Mouse (Mus musculus) liver, embryonic 14.5 days (tissue): ENCODE data around the gene Gclc. TPM values are rescaled to one million over a fixed set of nuclear protein-coding genes. Genes with fewer than 3 reads are reported as not detected.

ENCODE experiments used
- ATAC-seq: fragments of 200-750 bp; cut with Nextera tagmentation; 2 replicates; pipeline ENCODE4 v1.8.0; 2017; ENCODE audit warnings: moderate number of reproducible peaks, mild to moderate bottlenecking, moderate library complexity; ENCODE audit not compliant: insufficient read depth
- DNase-seq, 3 experiments: peaks; one replicate each; pipeline ENCODE4 v3.0.0-alpha.2; 2012 to 2013; ENCODE audit warnings: low read depth in 3 of 3, low spot score in 3 of 3
- H3K27ac ChIP-seq: fragments of 300-500 bp; sonication (generic); 2 replicates; pipeline ENCODE4 v1.5.1; 2014; ENCODE audit warnings: moderate library complexity, mild to moderate bottlenecking, control low read depth, inconsistent platforms
- H3K27me3 ChIP-seq: fragments of 300-500 bp; sonication (generic); 2 replicates; pipeline ENCODE4 v1.6.1; 2014; ENCODE audit warnings: mild to moderate bottlenecking, low read length, moderate library complexity; ENCODE audit not compliant: control insufficient read depth, insufficient read depth
- H3K36me3 ChIP-seq: fragments of 300-500 bp; sonication (generic); replicated peaks from 2 replicates; pipeline ENCODE4 v1.6.1; 2014; ENCODE audit warnings: low read depth; ENCODE audit not compliant: control insufficient read depth, insufficient read depth
- H3K4me1 ChIP-seq, 2 experiments: fragments of 200-500 bp in 1 of 2; fragments of 300-500 bp in 1 of 2; sonication (generic) in 1 of 2; replicated peaks; 2 replicates each; pipeline ENCODE4 v1.6.1; 2012 to 2014; ENCODE audit warnings: antibody characterized with exemption in 1 of 2, inconsistent platforms in 1 of 2, low read length in 1 of 2; ENCODE audit not compliant: control insufficient read depth in 2 of 2, insufficient read depth in 2 of 2
- H3K4me2 ChIP-seq: fragments of 300-500 bp; sonication (generic); 2 replicates; pipeline ENCODE4 v1.6.1; 2014; ENCODE audit warnings: low read depth, mild to moderate bottlenecking, control low read depth, moderate library complexity
- H3K4me3 ChIP-seq, 2 experiments: fragments of 200-500 bp in 1 of 2; fragments of 300-500 bp in 1 of 2; sonication (generic) in 1 of 2; 2 replicates each; pipeline ENCODE4 v1.5.1; 2012 to 2014; ENCODE audit warnings: low read depth in 2 of 2, low read length in 2 of 2, mild to moderate bottlenecking in 2 of 2, control low read depth in 1 of 2, inconsistent platforms in 1 of 2, moderate library complexity in 1 of 2; ENCODE audit not compliant: insufficient read depth in 1 of 2
- H3K9ac ChIP-seq: fragments of 300-500 bp; sonication (generic); replicated peaks from 2 replicates; pipeline ENCODE4 v1.6.1; 2014; ENCODE audit warnings: mild to moderate bottlenecking, control low read depth, moderate library complexity
- H3K9me3 ChIP-seq: fragments of 300-500 bp; sonication (generic); 2 replicates; pipeline ENCODE4 v1.6.1; 2016; ENCODE audit warnings: low read length, mixed read lengths; ENCODE audit not compliant: control insufficient read depth
- CTCF ChIP-seq: IDR thresholded peaks from 2 replicates; pipeline ENCODE4 v1.5.1; 2016; ENCODE audit warnings: antibody characterized with exemption, low read depth, control low read depth
- EP300 ChIP-seq: IDR thresholded peaks from 2 replicates; pipeline ENCODE4 v1.6.1; 2016; ENCODE audit warnings: antibody characterized with exemption, low read depth
- WGBS: fragments of 180-500 bp; shearing (Covaris S2); extraction: QIAGEN DNeasy Blood & Tissue Kit; methylation state at CpG from one replicate; pipeline ENCODE4 v1.1.7; 2014; ENCODE audit not compliant: insufficient replicate concordance; 5-methylcytosine and 5-hydroxymethylcytosine counted together
- polyA plus RNA-seq, 2 experiments: library from polyadenylated mRNA; depleted of rRNA in 1 of 2; stranded (reverse) in 1 of 2; unstranded in 1 of 2; fragments of >200 nt; fragmentation: Nextera tagmentation in 1 of 2; extraction: Ambion mirVana in 1 of 2; gene quantifications; 2 replicates each; pipeline versions ENCODE4 v1.2.1 to v1.2.3; 2012 to 2014

Gene Gclc
- polyA plus RNA-seq, 2 experiments = 26.6 to 30.9 TPM

DNA sequence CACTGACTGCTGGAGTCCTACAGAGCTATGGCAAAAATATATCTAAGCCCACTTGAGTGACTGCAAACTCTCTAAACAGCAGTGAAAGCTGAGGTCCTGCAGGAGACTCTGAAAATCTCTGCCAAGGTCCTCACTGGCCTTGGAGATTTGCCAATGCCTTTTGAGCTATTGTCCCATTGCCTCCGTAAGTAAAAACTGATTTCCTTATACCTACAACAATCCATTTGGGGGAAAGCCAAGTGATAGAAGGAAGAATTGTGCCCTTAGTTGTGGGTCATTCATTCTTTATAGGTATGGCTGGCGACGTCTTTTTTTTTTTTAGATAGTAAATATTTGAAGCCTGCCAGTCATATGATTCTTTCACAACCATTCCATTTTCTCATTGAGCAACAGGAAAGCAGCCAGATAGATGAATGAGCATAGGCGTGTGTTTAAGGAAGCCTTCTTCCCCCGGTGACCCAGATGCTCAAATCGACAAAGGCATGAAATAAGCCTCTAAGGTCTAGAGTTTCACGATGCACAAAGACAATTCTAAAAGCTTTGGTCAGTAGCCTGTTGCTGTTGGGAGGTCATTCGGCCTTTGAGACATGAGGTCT lies 35.4 kb upstream of the Gclc start:
- Histone ChIP-seq H3K9me3 (no peaks in the 10 kb centered on the region), H3K4me2 (no peak overlapping the region), H3K27ac (no peak overlapping the region), H3K27me3 (no peaks in the 10 kb centered on the region), H3K4me3 (no peak overlapping the region), H3K4me1 (peaks cover 0 to 5% of the 10 kb centered on the region in 2 experiments; a peak in 2 of 4 replicates), H3K36me3 (no peaks in the 10 kb centered on the region), H3K9ac (no peak overlapping the region)
- DNase-seq = no peak
- TF ChIP-seq CTCF (no peak), EP300 (no peak)
- 48% methylated on average over 8 of the region's 8 CpGs for WGBS
- ATAC-seq = no peak

DNA sequence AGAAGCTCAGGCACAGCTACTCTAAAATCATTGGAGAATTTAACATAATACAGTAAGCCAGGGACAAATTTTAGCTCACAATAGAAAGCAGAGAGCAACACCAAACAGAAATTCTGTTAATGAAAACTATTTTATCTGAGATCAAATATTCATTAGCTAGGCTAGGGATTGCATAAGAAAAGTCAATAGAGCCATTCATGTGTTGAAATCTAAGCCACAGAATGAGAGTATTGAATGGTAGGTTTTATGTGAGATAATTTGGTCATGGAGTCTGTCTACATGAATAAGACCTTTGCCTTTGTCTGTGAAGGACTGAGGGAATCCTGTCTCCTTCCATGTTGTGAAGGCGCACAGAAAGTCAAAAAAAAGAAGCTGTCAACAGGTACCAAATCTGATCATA lies 34.7 kb upstream of the Gclc start:
- H3K4me3 ChIP-seq = no peak overlapping the region
- DNase-seq (no peak), ATAC-seq (no peak)
- H3K36me3 ChIP-seq = no peaks in the 10 kb centered on the region
- H3K9me3 ChIP-seq = no peaks in the 10 kb centered on the region
- TF ChIP-seq EP300 (no peak), CTCF (no peak)
- no peak overlapping the region for H3K4me2 ChIP-seq
- H3K9ac ChIP-seq = no peak overlapping the region
- no peak overlapping the region for H3K27ac ChIP-seq
- H3K4me1 ChIP-seq = peaks cover 0 to 5% of the 10 kb centered on the region in 2 experiments; a peak in 2 of 4 replicates
- H3K27me3 ChIP-seq = no peaks in the 10 kb centered on the region
- 69% methylated on average over 1 of the region's 1 CpGs for WGBS

DNA sequence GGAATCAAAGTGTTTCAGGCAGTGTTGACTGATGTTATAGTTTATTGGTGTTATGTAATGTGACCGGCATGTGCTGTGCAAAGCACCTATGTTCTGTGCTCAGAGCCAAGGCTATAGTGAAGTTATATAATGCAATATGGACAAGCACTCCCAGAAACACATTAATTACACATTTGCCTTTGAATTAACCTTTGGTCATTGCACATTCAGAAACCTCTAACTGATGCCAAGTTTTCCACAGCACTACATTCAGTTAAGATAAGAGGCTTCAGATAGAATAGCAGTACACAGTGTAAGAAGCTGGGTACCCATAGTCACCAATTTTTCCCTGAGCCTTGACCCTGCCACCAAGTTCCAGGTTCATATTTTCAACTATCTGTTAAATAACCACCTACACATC lies 32.0 kb upstream of the Gclc start:
- Histone ChIP-seq H3K27me3 (no peaks in the 10 kb centered on the region), H3K4me3 (no peak overlapping the region), H3K9me3 (no peaks in the 10 kb centered on the region), H3K9ac (no peak overlapping the region), H3K4me1 (peaks cover 0 to 4% of the 10 kb centered on the region in 2 experiments; a peak in 2 of 4 replicates), H3K36me3 (no peaks in the 10 kb centered on the region), H3K27ac (no peak overlapping the region), H3K4me2 (no peak overlapping the region)
- no peak for ATAC-seq
- TF ChIP-seq EP300 (no peak), CTCF (no peak)
- no peak for DNase-seq
- 80% methylated on average over 1 of the region's 1 CpGs for WGBS

DNA sequence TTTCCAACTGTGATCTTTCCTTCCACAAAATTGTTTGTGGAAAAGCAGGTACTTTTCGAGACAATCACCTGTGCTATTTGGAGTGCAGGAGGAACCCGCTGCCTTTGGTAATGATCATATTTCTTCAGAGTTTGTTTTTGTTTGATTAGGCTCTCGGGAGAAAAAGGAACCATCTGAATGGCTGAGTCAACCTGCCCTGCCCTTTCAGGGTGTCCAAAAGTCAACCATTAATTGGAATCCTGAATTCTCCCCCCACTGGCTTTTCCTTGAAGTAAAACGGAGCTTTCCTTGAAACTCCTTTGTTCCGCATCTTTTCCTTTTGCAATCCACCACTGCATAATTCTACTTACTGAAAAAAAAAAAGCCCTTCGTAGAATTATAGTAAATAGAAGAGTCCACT lies 30.1 kb upstream of the Gclc start:
- H3K9ac ChIP-seq = no peak overlapping the region
- no peak overlapping the region for H3K4me3 ChIP-seq
- no peak for TF ChIP-seq EP300
- no peak for TF ChIP-seq CTCF
- H3K9me3 ChIP-seq = no peaks in the 10 kb centered on the region
- no peak overlapping the region for H3K27ac ChIP-seq
- H3K4me1 ChIP-seq = peaks cover 0 to 2% of the 10 kb centered on the region in 2 experiments; a peak in 2 of 4 replicates
- H3K27me3 ChIP-seq = no peaks in the 10 kb centered on the region
- 50% methylated on average over 6 of the region's 6 CpGs for WGBS
- DNase-seq (no peak), ATAC-seq (no peak)
- no peak overlapping the region for H3K4me2 ChIP-seq
- no peaks in the 10 kb centered on the region for H3K36me3 ChIP-seq

DNA sequence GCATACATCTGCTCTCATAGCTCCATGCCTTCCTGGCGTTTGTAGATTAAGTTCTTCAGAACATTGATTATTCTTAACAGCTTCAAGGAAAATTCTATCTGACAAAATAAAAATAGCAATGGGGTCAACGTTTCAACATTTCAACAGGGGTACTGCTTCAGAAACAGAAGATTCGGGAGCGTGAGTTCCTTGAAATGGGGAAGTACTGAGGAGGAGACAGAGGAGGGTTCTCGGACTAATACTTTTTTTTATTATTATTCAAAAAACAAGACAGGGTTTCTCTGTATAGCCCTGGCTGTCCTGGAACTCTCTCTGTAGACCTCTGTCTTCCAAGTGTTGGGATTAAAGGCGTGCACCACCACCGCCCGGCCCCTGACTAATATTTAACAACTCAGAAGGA lies 28.9 kb upstream of the Gclc start:
- Histone ChIP-seq H3K4me2 (no peak overlapping the region), H3K4me3 (no peak overlapping the region), H3K36me3 (no peaks in the 10 kb centered on the region), H3K27ac (no peak overlapping the region), H3K27me3 (no peaks in the 10 kb centered on the region), H3K4me1 (no peaks in the 10 kb centered on the region), H3K9me3 (no peaks in the 10 kb centered on the region), H3K9ac (no peak overlapping the region)
- no peak for DNase-seq
- 36% methylated on average over 8 of the region's 8 CpGs for WGBS
- TF ChIP-seq CTCF (no peak), EP300 (no peak)
- ATAC-seq = no peak
